Mouse (Mus musculus): ENCODE data around the gene Nr1h2.

- TF ChIP-seq CTCF (IDR thresholded peaks at IDR 0.05; ENCODE audit: low read depth, low read length) (no peak), EP300 (IDR thresholded peaks at IDR 0.05; ENCODE audit: insufficient read depth, low read depth, low read length) (no peak)
These were observed 9.5 kb upstream of the Nr1h2 start for GRCm38 (mm10) chr7:44563284-44563683.

Data from ES-Bruce4 (cell line).